Mouse (Mus musculus): ENCODE data around the gene Stac.

The Stac gene

DNA sequence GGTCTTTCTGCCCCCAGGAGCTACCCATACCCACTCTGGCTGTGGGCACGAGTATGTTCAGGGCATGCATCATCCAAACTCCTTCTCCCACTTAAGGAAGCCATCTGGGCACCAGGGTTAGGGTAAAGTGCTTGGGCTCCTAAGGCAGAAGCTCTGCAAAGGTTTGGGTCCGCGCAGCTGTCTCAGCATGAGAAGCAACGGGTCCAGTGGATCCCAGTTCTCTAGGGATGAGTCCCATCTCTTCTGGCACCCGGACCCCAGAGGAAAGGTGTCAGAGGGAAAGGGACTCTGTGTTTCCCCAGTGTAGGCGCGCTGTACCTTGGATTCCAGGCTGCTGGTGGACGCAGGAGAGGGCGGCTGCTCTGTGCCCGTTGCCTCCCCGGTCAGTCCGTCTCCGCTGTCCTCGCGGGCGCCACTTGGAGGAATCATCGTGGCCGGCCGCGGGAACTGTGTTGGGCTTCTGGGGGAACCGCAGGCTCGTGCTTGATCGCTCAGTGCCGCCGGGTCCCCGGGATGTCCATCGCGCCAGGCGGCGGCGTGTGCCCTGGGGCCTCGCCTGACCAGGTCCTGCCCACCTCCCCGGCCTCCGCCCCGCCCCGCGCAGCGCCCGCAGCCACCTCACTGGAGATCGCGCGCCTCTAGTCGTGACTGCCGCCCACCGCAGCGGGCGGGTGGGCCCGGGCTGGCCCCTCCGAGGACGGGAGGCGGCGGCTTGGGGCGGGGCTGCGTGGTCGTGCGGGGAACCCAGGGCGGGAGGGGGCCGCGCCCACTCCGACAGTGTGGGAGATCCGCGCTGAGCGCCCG is at the start of gene Stac:
Gene Stac, minus strand, starts transcription at position 669 of the 804 bp plus-strand sequence.
- DNase-seq (ENCODE audit: inconsistent age in 2 of 2, low spot score in 1 of 2): peak; percentile 23 to 63

DNA sequence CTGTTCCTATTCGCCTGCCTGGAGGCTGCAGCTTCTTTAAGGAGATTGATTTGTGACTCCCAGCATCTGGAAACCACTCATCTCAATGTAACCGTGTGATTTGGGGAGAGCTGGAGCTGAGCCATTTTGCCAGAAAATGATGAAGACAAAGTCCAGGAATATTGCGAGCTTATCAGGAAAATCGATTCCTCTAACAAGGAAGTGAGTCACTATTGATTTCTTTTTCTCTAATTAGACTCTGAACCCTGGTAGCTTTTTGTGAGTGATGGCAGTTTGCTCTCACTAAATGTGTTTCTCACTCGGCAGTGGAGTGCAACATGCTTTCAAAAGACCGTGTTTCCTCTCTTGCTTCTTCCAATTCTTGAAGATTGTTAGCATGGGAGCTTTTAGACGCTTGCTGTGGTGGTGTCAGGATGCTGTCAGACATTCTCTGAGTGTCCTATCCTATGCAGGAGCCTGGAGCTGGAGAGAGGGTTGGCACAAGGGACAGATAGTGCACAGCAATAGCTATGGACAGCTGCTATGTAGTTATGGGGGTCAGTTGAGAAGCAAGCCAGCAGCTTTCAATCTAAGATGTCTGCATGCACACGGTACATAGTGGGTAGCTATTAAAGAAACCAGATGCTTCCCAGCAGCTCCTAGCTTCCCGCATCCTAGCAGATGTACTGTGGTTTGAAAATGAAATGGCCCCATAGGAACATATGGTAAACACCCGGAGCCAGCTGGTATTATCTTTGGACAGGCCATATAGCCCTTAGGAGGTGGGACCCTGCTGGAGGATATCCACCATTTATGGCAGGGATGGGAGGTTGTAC is 49.5 kb upstream of the Stac start:
- no peak for DNase-seq (ENCODE audit: inconsistent age in 2 of 2, low spot score in 1 of 2)

GRCm38 (mm10) chr9:111739026-111739425 is 48.9 kb upstream of the Stac start:
- DNase-seq (ENCODE audit: inconsistent age in 2 of 2, low spot score in 1 of 2): no peak

GRCm38 (mm10) chr9:111737796-111738195 is 47.6 kb upstream of the Stac start:
- DNase-seq (ENCODE audit: inconsistent age in 2 of 2, low spot score in 1 of 2): no peak

- DNase-seq (ENCODE audit: inconsistent age in 2 of 2, low spot score in 1 of 2): no peak
Observed at GRCm38 (mm10) chr9:111735931-111736330, 45.8 kb upstream of the Stac start.

GRCm38 (mm10) chr9:111731939-111732670 is 42.0 kb upstream of the Stac start:
- no peak for DNase-seq (ENCODE audit: inconsistent age in 2 of 2, low spot score in 1 of 2)

DNA sequence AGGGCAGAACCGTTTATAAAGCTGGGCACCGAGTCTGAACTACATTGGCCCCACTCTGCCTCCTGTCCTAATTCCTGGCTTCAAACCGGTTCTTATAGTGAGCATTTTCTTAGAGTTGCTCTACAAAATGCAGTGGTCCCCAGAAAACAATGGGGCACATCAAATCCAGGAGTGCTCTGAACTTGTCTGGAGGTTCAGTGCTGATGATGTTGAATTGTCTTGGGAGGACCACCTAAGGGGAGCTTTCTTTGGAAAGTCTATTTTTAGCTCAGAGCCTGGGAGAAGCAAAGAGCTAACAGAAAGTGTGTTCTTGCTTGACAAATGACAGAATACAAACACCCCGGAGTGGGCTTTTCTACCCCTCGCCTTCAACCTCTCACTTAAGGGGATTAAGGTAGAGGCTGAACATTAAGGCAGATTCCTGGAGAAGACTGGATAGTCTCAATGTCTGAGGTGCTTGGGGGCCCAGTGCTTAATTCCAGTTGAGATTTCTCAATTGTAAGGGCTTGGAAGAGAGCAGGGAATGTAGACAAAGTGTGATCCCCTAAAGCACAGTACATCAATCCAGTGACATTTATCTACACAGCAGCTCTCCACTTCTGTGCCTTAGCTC is 34.9 kb upstream of the Stac start:
- DNase-seq (ENCODE audit: inconsistent age in 2 of 2, low spot score in 1 of 2): no peak

DNA sequence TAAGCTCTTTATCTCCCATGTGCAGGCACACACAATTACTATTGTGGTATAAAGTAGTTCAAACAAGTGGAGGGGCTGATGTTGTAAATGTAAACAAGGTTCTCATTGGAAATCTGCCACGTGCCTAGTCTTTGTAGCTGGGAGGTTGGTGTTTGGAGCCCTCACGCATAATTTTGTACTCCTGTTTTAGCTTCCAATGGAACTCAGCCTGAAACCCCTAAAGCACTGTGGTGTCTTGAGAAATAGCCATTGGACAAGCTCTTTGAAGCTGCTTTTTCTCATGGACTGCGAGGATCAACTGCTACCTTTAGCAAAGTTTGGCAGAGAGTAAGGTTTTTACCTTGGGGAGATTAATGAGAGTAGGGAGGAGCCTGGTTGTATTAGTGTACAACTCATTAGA is 24.3 kb upstream of the Stac start:
- no peak for DNase-seq (ENCODE audit: inconsistent age in 2 of 2, low spot score in 1 of 2)

- DNase-seq (ENCODE audit: inconsistent age in 2 of 2, low spot score in 1 of 2): peak; percentile 77 to 94
Observed at GRCm38 (mm10) chr9:111700101-111700500, 10.0 kb upstream of the Stac start.

- DNase-seq (ENCODE audit: inconsistent age in 2 of 2, low spot score in 1 of 2): no peak
Observed at GRCm38 (mm10) chr9:111690484-111690855, 322 bp upstream of the Stac start.

GRCm38 (mm10) chr9:111689146-111689545 is 1.0 kb downstream of the Stac start:
- peak in 1 of 2 experiments; percentile 39 for DNase-seq (ENCODE audit: inconsistent age in 2 of 2, low spot score in 1 of 2)

- DNase-seq (ENCODE audit: inconsistent age in 2 of 2, low spot score in 1 of 2): no peak
Observed at GRCm38 (mm10) chr9:111684170-111684569, 6.0 kb downstream of the Stac start.

DNA sequence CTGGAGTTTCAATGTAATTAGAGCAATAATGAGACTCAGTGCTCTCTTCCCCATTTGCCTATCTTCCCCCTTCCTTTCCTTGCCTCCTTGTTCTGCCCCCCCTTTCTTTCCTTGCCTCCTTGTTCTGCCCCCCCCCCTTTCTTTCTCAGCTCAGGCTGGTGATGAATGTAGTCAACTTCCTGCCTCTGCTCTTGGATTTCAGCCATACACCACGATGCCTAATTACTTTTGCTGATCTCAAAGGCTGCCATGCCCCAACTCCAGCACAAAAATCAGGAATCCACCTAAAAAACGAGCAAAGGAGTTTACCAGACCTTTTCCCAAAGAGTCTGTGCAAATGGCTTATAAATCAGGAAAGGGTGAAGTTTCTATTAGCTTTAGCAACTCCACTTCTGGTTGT is 10.6 kb downstream of the Stac start:
- no peak for DNase-seq (ENCODE audit: inconsistent age in 2 of 2, low spot score in 1 of 2)

DNA sequence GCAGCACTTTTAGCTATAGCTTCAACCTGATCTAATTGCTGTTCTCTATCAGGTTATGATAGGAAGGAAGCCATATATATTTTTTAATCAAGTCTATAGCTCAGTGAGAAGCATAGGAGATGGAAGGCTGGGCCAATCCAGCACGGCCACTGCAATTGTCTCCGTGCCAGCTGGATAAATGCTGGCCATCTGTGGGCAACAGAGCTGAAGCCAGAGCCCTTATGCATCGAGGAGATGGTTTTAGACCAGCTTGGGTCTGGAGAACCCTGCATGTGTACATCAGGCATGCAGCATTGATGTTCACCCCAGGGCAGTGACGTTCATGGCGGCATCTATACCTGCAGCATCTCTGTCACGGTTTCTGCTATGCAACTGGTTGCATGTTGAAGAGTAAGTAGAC is 20.3 kb downstream of the Stac start:
- no peak for DNase-seq (ENCODE audit: inconsistent age in 2 of 2, low spot score in 1 of 2)

- DNase-seq (ENCODE audit: inconsistent age in 2 of 2, low spot score in 1 of 2): no peak
Observed at GRCm38 (mm10) chr9:111655066-111655465, 35.1 kb downstream of the Stac start.

DNA sequence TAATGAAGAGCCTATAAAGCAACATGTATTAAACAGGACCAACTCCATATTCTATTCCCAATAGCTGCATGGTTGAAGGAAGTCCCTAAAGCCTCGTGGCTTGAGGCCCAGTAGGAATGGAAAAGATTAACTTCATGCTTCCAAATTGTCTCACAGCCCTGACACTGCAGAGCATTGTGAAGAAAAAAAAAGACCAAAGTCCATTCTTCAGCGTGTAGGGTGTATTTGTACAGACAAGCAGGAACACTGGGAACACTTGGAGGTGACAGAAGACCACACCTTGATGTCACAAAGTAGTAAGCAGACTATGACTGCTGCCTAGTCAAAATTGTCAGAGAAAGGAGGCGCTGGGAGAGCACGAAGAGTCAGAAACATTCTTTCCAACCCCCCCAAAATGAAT is 45.9 kb downstream of the Stac start:
- DNase-seq (ENCODE audit: inconsistent age in 2 of 2, low spot score in 1 of 2): no peak

GRCm38 (mm10) chr9:111643369-111643768 is 46.8 kb downstream of the Stac start:
- no peak for DNase-seq (ENCODE audit: inconsistent age in 2 of 2, low spot score in 1 of 2)

DNA sequence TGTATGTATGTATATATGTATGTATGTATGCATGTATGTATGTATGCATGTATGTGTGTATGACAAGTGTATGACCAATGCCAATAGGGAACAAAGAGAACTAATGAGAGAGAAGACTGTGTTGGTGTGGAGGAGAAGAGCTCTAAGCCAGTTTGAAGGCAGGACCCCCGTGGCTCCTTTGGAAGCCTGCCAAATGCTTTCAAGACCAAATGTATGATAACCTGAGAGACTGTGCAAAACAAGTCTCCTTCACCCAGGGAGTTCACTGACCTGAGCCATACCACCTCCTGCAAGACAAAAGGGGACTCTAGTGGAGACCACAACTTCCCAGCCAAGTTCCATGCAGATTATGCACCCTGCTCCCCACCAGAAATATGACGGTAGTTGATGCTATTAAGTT is 52.5 kb downstream of the Stac start:
- DNase-seq (ENCODE audit: inconsistent age in 2 of 2, low spot score in 1 of 2): no peak

DNA sequence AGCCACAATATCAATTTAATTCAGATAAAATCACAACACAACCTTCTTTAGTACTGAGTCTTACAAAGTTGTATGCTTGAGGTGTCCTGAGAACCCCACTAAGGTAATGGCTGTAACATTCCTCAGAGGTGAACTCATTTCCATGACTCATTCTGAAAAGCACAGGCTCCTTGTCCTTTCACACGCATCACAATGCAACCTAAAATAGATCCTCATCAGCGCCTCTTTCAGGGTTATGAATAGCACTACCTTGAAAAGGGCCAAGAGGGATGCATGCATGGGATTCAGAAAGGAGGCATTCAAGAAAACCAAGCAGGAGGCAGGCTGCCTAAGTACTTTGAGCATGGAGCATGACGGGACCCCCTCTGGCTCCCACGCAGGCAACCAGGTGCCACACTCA is 57.3 kb downstream of the Stac start:
- no peak for DNase-seq (ENCODE audit: inconsistent age in 2 of 2, low spot score in 1 of 2)

DNA sequence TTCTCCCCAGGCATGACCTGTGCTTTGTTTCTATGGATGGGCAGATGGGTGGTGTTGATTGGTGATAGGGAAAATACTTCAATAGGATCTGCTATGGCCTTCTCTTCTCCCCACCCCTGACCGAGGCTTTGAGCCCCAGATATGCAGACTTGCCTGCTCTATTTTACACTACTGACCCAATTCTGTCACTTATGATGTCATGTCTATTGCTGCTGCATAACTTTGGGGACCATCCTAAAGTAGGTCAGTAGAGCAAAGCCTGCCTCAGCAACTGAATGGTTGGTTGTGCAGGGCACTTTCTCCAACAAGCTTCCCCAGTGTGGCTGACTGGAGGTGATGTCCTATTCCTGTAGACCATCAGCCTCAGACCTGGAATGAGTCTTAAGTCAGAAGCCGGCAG is 69.0 kb downstream of the Stac start:
- no peak for DNase-seq (ENCODE audit: inconsistent age in 2 of 2, low spot score in 1 of 2)

- DNase-seq (ENCODE audit: inconsistent age in 2 of 2, low spot score in 1 of 2): peak; percentile 70 to 87
Observed at GRCm38 (mm10) chr9:111611341-111611740, 78.8 kb downstream of the Stac start.

All from adrenal gland, adult (tissue).